Mouse (Mus musculus) brain, embryonic 14.5 days (tissue): ENCODE measurements around the gene Sdr42e1.

Experiments
- CTCF ChIP-seq: fragments of 200-500 bp; IDR thresholded peaks from 2 replicates; pipeline ENCODE4 v1.5.1; 2012; ENCODE audit warnings: inconsistent platforms, mild to moderate bottlenecking, moderate library complexity, borderline replicate concordance; ENCODE audit not compliant: insufficient read depth, insufficient read length; ENCODE audit errors: extremely low read depth
- POLR2A ChIP-seq: fragments of 200-500 bp; IDR thresholded peaks from 2 replicates; pipeline ENCODE4 v1.6.1; 2012; ENCODE audit warnings: mild to moderate bottlenecking, inconsistent platforms, borderline replicate concordance; ENCODE audit not compliant: poor library complexity, insufficient read depth, insufficient read length, severe bottlenecking; ENCODE audit errors: extremely low read depth

DNA sequence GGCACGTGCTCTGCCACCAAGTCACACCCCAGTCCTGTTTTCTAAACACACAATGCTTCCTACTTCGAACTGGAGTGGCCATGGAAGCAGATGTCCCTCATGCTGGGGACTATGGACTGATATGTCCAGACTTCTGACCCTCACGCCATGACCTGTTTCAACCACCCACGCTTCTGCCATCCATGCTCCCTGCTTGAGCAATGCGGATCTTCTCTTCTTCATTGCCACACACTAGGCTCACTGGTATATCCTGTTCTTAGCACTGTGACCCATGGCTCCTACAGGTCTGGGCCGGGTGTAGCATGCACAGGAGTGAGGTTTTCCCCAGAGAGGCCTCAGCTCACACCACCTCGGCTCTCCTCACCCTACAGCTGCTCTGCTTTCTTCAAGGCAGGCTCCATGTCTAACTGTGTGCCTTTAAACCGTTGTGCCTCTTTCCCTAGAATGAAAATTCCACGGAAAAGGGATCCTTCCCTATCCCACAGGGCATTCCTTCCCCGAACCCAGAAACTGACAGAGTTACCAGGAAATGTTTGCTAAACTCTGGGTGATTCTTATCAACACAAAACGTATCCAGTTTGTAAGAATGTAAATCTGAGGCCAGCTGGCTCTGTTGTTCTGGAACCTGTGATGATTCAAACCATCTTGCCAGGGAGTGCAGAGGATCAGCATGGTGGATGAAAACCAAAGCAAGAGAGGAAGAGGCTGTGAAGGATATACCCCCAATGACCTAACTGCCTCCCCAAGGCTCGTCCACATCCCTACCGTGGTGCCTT lies 6.0 kb downstream of the Sdr42e1 start:
- TF ChIP-seq POLR2A (no peak), CTCF (no peak)
